Mouse (Mus musculus): ENCODE measurements around the gene Hnrnpdl. TPM values are rescaled to one million over a fixed set of nuclear protein-coding genes. Genes with fewer than 3 reads are reported as not detected.

Gene Hnrnpdl
- 100 to 1,000 TPM; 230 to 240 TPM for total RNA-seq (2023)

GRCm38 (mm10) chr5:100039602-100040142, at the start of gene Hnrnpdl, which contains the start of gene Enoph1:
TSS of gene Hnrnpdl (minus strand) at chr5:100039664.
TSS of gene Enoph1 (plus strand) at chr5:100039985.

Other genes with a start within 250 kb of the Hnrnpdl start
- gene Vamp9, start 133.4 kb downstream of the Hnrnpdl start, total RNA-seq (2023): not detected
- gene Hnrnpd, start 60.7 kb downstream of the Hnrnpdl start, total RNA-seq (2023): 100 to 1,000 TPM; 213 to 250 TPM
- gene 4930524J08Rik, start 60.6 kb downstream of the Hnrnpdl start, total RNA-seq (2023): 1 to 10 TPM; 1.2 to 1.3 TPM
- gene Enoph1, start 321 bp upstream of the Hnrnpdl start, total RNA-seq (2023): 10 to 100 TPM; 32.6 to 35.8 TPM
- gene Tmem150c, start 120.1 kb upstream of the Hnrnpdl start, total RNA-seq (2023): under 1 TPM in 1 of 2 experiments, not detected in 1; 0.37 TPM

Measured in monocyte, adult 59 days (primary cell).